Mouse (Mus musculus) limb, embryonic 11.5 days (tissue): ENCODE data around the gene Ugcg. TPM values are rescaled to one million over a fixed set of nuclear protein-coding genes. Genes with fewer than 3 reads are reported as not detected.

Experiments used
- ATAC-seq: fragments of 200-750 bp; cut with Nextera tagmentation; 2 replicates; pipeline ENCODE4 v1.8.0; 2017; ENCODE audit warnings: low read depth; ENCODE audit not compliant: insufficient number of reproducible peaks, low FRiP score, low TSS enrichment
- DNase-seq: peaks from one replicate; pipeline ENCODE4 v3.0.0-alpha.2; 2015; ENCODE audit warnings: low spot score
- H3K27ac ChIP-seq: fragments of 300-500 bp; sonication (generic); replicated peaks from 2 replicates; pipeline ENCODE4 v1.5.1; 2014; ENCODE audit warnings: low read depth, mild to moderate bottlenecking, low read length
- H3K27me3 ChIP-seq: fragments of 300-500 bp; sonication (generic); 2 replicates; pipeline ENCODE4 v1.6.1; 2014; ENCODE audit warnings: mild to moderate bottlenecking, low read length, mixed read lengths; ENCODE audit not compliant: control insufficient read depth, insufficient read depth
- H3K36me3 ChIP-seq: fragments of 300-500 bp; sonication (generic); 2 replicates; pipeline ENCODE4 v1.6.1; 2014; ENCODE audit warnings: mild to moderate bottlenecking, low read length, moderate library complexity, mixed read lengths; ENCODE audit not compliant: control insufficient read depth, insufficient read depth
- H3K4me1 ChIP-seq: fragments of 300-500 bp; sonication (generic); 2 replicates; pipeline ENCODE4 v1.6.1; 2014; ENCODE audit warnings: low read length, mixed read lengths; ENCODE audit not compliant: control insufficient read depth, insufficient read depth
- H3K4me2 ChIP-seq: fragments of 300-500 bp; sonication (generic); 2 replicates; pipeline ENCODE4 v1.6.1; 2014; ENCODE audit warnings: low read depth, mild to moderate bottlenecking, moderate library complexity; ENCODE audit not compliant: severe bottlenecking
- H3K4me3 ChIP-seq: fragments of 300-500 bp; sonication (generic); 2 replicates; pipeline ENCODE4 v1.5.1; 2014; ENCODE audit warnings: low read depth, low read length
- H3K9ac ChIP-seq: fragments of 300-500 bp; sonication (generic); 2 replicates; pipeline ENCODE4 v1.6.1; 2014; ENCODE audit warnings: mild to moderate bottlenecking, low read length
- H3K9me3 ChIP-seq: fragments of 300-500 bp; sonication (generic); 2 replicates; pipeline ENCODE4 v1.6.1; 2016; ENCODE audit warnings: low read length; ENCODE audit not compliant: control insufficient read depth
- WGBS: fragments of 180-500 bp; shearing (Covaris S2); extraction: QIAGEN DNeasy Blood & Tissue Kit; methylation state at CpG from one replicate; pipeline ENCODE4 v1.1.7; 2014; 5-methylcytosine and 5-hydroxymethylcytosine counted together
- polyA plus RNA-seq: library from polyadenylated mRNA; unstranded; fragments of >200 nt; fragmentation: Nextera tagmentation; extraction: Ambion mirVana; gene quantifications from 2 replicates; pipeline ENCODE4 v1.2.1, GENCODE M21; 2014

The Ugcg gene
- polyA plus RNA-seq = 10.3 TPM in 2 replicates

DNA sequence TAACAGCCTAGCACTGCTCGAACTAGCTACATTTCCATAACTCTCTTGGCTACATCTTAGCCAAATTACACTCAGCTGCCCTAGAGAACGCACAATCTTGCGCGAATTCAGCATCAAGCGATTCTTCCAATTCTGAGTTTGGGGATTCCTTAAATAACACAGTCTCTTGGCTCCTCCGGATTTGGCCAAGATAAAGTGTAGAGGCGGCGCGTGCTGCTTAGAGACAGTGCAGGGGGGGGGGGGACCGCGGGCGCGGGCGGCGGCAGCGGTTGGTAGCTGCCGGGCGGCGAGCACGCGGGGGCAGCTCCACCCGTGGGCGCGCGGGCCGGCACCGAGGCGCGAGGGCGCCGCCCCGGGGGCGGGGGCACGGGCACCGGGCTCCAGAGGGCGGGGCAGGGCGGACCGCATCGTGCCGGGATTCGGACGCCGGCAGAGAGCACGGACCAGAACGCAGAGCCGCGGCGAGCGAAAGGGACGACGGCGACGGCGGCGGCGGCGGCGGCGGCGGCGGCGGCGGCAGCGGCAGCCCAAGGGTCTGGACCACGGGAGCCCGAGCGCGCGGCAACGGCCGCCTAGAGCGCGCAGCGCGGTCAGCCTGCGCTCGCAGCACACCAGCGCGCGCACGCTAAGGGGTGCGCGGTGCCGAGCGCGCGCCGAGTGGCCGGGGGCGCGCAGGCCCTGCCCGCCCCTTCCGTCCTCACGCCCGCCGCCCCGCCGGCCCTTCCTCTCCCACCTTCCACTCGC lies at the start of gene Ugcg:
Gene Ugcg (plus strand): TSS at position 456 of the 744 bp plus-strand sequence.
- ATAC-seq (peak; percentile 80), DNase-seq (peak; percentile 80)
- H3K9me3 ChIP-seq = no peaks in the 10 kb centered on the region
- H3K4me2 ChIP-seq = peak within 1 kb of the TSS; percentile 56
- H3K9ac ChIP-seq = peak within 1 kb of the TSS; percentile 92
- no peaks in the 10 kb centered on the region for H3K27me3 ChIP-seq
- whole genome bisulfite sequencing = under 1% methylated on average over 67 of the region's 99 CpGs
- no peaks in the 10 kb centered on the region for H3K36me3 ChIP-seq
- H3K27ac ChIP-seq = peak within 1 kb of the TSS; percentile 65; the same call in 1 of the 2 replicates
- no peaks in the 10 kb centered on the region for H3K4me1 ChIP-seq
- peak within 1 kb of the TSS; percentile 78 for H3K4me3 ChIP-seq

DNA sequence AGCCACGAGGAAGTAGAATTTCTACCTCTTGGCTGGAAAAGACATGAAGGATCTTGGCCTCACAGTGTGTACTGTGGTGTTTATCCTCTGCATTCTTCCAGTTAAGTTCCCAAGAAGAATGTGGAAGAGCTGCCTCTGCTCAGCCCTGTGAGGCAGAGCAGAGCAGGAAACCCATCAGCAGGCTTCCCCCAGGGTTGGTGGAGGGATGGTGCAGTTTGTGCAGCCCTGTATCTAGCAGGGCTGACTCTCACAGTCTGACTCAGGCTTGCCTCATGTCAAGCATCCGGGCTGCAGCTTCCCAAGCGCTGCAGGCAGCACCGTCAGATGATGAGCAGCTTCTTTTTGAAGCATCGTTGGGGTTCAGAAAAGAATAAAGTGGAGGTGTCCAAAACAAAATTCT lies 40.0 kb upstream of the Ugcg start:
- H3K9me3 ChIP-seq = no peaks in the 10 kb centered on the region
- H3K4me2 ChIP-seq = no peak overlapping the region
- no peaks in the 10 kb centered on the region for H3K27me3 ChIP-seq
- H3K9ac ChIP-seq = no peak overlapping the region
- no peaks in the 10 kb centered on the region for H3K36me3 ChIP-seq
- no peak overlapping the region for H3K4me3 ChIP-seq
- no peak for DNase-seq
- 87% methylated on average over 5 of the region's 5 CpGs for WGBS
- no peak for ATAC-seq
- H3K27ac ChIP-seq = no peak overlapping the region
- no peaks in the 10 kb centered on the region for H3K4me1 ChIP-seq

DNA sequence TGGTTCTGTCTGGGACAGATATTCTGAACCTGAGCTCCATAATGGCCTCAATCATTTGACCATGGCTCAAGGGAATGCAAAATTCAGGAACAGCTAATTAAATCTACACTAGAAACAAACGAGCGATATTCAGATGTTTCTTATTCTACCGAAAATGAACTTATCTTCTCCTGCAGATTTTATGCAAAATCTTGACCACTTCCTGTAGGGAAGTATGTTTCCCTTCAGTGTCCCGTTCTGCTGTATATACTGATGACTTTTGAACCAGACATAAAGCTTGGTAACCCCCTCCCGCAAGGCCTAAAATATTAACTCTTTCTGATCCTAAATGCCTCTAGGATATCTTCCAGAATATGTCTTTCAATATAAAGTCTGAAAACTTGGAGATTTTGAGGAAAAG lies 38.1 kb upstream of the Ugcg start:
- no peaks in the 10 kb centered on the region for H3K27me3 ChIP-seq
- H3K36me3 ChIP-seq = no peaks in the 10 kb centered on the region
- H3K4me3 ChIP-seq = no peak overlapping the region
- ATAC-seq (no peak), DNase-seq (no peak)
- H3K9ac ChIP-seq = no peak overlapping the region
- no peak overlapping the region for H3K4me2 ChIP-seq
- no peaks in the 10 kb centered on the region for H3K9me3 ChIP-seq
- 79% methylated on average over 5 of the region's 5 CpGs for WGBS
- no peaks in the 10 kb centered on the region for H3K4me1 ChIP-seq
- no peak overlapping the region for H3K27ac ChIP-seq

DNA sequence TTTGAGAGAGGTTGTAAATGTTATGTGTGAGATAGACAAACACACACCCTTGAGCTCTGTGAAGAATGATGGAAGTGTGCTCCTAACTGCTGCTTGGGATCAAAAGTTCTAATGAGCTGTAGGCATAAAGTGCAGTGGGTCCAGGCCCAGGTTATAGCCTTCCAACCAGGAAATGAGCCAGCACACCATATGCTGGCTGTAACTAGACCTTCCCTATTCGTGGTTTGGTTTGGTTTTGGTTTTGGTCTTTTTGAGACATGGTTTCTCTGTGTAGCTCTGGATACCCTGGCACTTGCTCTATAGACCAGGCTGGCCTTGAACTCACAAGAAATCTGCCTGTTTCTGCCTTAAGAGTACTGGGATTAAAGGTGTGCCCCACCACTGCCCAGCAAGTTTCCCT lies 37.1 kb upstream of the Ugcg start:
- Histone ChIP-seq H3K4me1 (no peaks in the 10 kb centered on the region), H3K36me3 (no peaks in the 10 kb centered on the region), H3K27ac (no peak overlapping the region), H3K4me3 (no peak overlapping the region), H3K4me2 (no peak overlapping the region), H3K9ac (no peak overlapping the region), H3K27me3 (no peaks in the 10 kb centered on the region), H3K9me3 (no peaks in the 10 kb centered on the region)
- WGBS = 67% methylated on average over 1 of the region's 1 CpGs
- DNase-seq = no peak
- ATAC-seq = no peak

DNA sequence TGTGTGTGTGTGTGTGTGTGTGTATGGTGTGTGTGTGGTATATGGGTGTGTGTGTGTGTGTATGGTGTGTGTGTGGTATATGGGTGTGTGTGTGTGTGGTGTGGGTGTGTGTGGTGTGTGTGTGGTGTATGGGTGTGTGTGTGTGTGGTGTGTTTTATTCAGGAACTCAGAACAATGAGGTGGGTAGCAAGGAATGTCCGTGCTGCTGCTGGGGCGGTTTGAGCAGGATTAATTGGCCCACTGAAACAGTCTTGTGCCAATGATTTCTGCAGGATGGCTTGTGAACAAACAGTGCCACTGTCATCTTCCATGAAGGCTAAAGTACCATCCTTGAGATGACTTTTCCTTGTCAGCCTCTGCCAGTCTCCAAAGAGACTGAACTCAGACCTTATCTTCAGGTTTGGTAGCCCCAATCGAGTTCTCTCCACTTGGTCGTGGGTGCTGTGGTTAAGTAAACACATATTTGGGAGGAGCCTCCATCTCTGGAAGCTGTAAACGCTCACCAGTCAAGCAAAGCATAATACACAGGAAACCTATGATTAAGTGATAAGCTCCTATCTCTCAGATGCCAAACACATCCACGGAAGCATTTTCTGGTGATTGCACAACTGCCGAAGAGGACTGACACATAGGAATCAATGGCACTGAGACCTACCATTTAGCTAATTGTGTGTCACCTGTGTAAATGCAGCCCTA lies 32.0 kb upstream of the Ugcg start:
- DNase-seq = no peak
- no peak for ATAC-seq
- Histone ChIP-seq H3K27me3 (no peaks in the 10 kb centered on the region), H3K4me1 (no peaks in the 10 kb centered on the region), H3K4me3 (no peak overlapping the region), H3K4me2 (no peak overlapping the region), H3K9ac (no peak overlapping the region), H3K36me3 (no peaks in the 10 kb centered on the region), H3K9me3 (no peaks in the 10 kb centered on the region), H3K27ac (no peak overlapping the region)
- WGBS = 69% methylated on average over 7 of the region's 7 CpGs

DNA sequence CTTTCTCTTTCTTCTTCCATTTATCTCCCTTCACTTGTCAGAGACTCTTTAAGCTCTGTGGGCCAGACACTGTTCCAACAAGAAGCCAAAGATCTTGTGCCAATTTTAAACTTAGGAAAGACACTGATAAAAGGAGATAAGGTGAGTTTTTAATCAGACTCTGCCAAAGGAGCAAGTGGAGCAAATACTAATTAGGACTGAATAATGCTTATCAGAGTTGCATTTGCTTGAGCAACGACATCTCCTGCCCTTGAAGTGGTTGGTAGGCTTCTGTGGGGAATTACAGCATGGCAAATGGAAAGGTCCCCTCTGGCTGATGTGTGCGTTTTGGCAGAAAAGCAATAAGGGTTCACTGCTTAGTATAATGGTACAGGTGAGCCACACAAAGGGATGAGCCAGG lies 31.4 kb upstream of the Ugcg start:
- Histone ChIP-seq H3K9me3 (no peaks in the 10 kb centered on the region), H3K4me1 (no peaks in the 10 kb centered on the region), H3K27me3 (no peaks in the 10 kb centered on the region), H3K4me3 (no peak overlapping the region), H3K27ac (no peak overlapping the region), H3K36me3 (no peaks in the 10 kb centered on the region), H3K9ac (no peak overlapping the region), H3K4me2 (no peak overlapping the region)
- WGBS = 78% methylated on average over 2 of the region's 2 CpGs
- DNase-seq = no peak
- no peak for ATAC-seq

DNA sequence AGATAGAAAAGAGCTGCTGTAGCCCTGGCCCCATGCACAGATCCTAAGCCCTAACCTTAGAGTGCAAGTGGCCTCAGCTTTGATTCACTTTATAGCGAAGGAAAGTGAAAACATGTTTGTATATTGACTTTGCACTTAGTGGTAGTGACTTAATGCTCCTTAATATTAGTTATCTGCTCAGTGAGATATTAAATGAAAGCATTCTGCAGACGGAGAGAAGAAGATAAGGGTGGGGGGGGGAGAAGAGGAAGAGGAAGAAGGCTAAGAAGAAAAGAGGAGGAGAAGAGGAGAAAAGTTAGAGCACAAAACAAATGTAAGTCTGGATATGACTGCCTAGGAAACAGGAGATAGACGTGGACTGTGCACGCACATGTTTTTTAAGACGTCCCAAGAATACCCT lies 28.8 kb upstream of the Ugcg start:
- H3K4me2 ChIP-seq = no peak overlapping the region
- no peak overlapping the region for H3K4me3 ChIP-seq
- H3K9ac ChIP-seq = no peak overlapping the region
- ATAC-seq (no peak), DNase-seq (no peak)
- H3K27ac ChIP-seq = no peak overlapping the region
- H3K9me3 ChIP-seq = no peaks in the 10 kb centered on the region
- 96% methylated on average over 5 of the region's 5 CpGs for WGBS
- no peaks in the 10 kb centered on the region for H3K4me1 ChIP-seq
- no peaks in the 10 kb centered on the region for H3K27me3 ChIP-seq
- H3K36me3 ChIP-seq = no peaks in the 10 kb centered on the region

DNA sequence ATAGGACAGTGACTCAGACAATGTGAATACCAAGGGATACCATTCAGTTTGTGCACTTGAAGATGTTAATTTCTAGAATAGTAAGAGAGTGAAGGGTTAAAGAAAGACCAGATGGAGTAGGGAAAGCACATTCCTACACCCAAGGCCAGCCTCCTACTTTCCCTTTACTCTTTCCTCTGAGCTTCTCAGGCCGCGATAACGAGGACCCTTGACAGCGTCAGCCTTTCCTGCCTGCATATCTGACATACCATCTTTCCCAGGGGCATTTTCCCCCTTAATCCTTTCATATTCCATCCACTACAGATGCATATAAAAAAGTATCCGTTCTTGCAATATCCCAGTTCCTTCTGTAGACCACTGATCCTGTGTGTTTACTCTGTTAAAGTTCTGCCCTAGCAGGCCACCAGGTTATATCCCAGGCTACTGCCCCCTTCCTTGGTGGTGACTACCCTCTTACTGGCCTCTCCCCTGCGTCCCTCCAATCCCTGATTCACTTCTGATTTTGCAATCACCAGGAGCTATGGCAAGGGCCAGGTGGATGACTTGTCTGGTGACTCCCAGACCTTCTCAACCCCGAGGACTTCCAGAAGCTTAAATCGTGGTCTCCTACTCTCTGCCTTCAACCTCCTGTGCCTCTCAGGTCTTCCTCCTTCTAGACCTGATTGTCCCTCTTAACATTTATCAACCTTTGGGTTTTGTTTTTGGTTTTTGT lies 27.9 kb upstream of the Ugcg start:
- ATAC-seq (no peak), DNase-seq (no peak)
- Histone ChIP-seq H3K36me3 (no peaks in the 10 kb centered on the region), H3K4me2 (no peak overlapping the region), H3K9me3 (no peaks in the 10 kb centered on the region), H3K27ac (no peak overlapping the region), H3K4me1 (no peaks in the 10 kb centered on the region), H3K27me3 (no peaks in the 10 kb centered on the region), H3K9ac (no peak overlapping the region), H3K4me3 (no peak overlapping the region)
- 68% methylated on average over 8 of the region's 8 CpGs for WGBS
